Mouse (Mus musculus) gastrocnemius, postnatal 4 days (tissue): ENCODE results near the gene Krt6b. TPM values are rescaled to one million over a fixed set of nuclear protein-coding genes. Genes with fewer than 3 reads are reported as not detected.
"Not testable (repeated sequence)": the region's sequence is repeated elsewhere in the genome, so short reads cannot be mapped to it uniquely, and the experiment has no call there.

ENCODE experiments used
- DNase-seq, 2 experiments: peaks; one replicate each; pipeline ENCODE4 v3.0.0; 2021 to 2022; ENCODE audit warnings: low spot score in 2 of 2, mixed read lengths in 2 of 2
- long read RNA-seq, 2 experiments: library from polyadenylated mRNA; stranded (forward); transcript quantifications; one replicate each; pipeline ENCODE4 v2.0.0; 2021
- total RNA-seq, 2 experiments: library from RNA; stranded (reverse); gene quantifications; 2 replicates each; pipeline ENCODE4 v1.2.3; 2021

The Krt6b gene
- under 1 TPM in 1 of 2 experiments, not detected in 1; 0.13 TPM for total RNA-seq
- long read RNA-seq, experiment 1, partial matches to known transcripts = 0 of 2 reads
- long read RNA-seq, experiment 1, other reads (novel, unspliced or antisense) = 1 of 2 reads
- long read RNA-seq, experiment 2 = 0 reads

- DNase-seq = no peak
Measured at GRCm38 (mm10) chr15:101680187-101680586, at the start of gene Krt6b. Krt6b (minus strand) TSS chr15:101680287.

- no peak for DNase-seq
Measured at GRCm38 (mm10) chr15:101724686-101725085, 44.6 kb upstream of the Krt6b start.

GRCm38 (mm10) chr15:101715831-101716230 lies 35.7 kb upstream of the Krt6b start:
- DNase-seq = no peak

- DNase-seq = no peak
Measured at GRCm38 (mm10) chr15:101714356-101714755, 34.3 kb upstream of the Krt6b start.

- no peak for DNase-seq
Measured at GRCm38 (mm10) chr15:101713731-101714130, 33.6 kb upstream of the Krt6b start.

GRCm38 (mm10) chr15:101712720-101713119 lies 32.6 kb upstream of the Krt6b start, which contains the start of gene Krt5:
Krt5 (minus strand) TSS chr15:101712898.
- no peak for DNase-seq

- no peak for DNase-seq
Measured at GRCm38 (mm10) chr15:101708683-101709082, 28.6 kb upstream of the Krt6b start.

GRCm38 (mm10) chr15:101707454-101707853 lies 27.4 kb upstream of the Krt6b start:
- DNase-seq = no peak

GRCm38 (mm10) chr15:101704066-101704465 lies 24.0 kb upstream of the Krt6b start:
- DNase-seq = no peak

- no peak for DNase-seq
Measured at GRCm38 (mm10) chr15:101702380-101702779, 22.3 kb upstream of the Krt6b start.

- no peak for DNase-seq
Measured at GRCm38 (mm10) chr15:101699866-101700265, 19.8 kb upstream of the Krt6b start.

GRCm38 (mm10) chr15:101699192-101699591 lies 19.1 kb upstream of the Krt6b start:
- no peak for DNase-seq

GRCm38 (mm10) chr15:101697326-101698188 lies 17.5 kb upstream of the Krt6b start:
- no peak for DNase-seq

GRCm38 (mm10) chr15:101694207-101694606 lies 14.1 kb upstream of the Krt6b start, which contains the start of gene Krt6a:
Krt6a (minus strand) TSS chr15:101694307.
- DNase-seq = no peak

- not testable (repeated sequence) for DNase-seq
Measured at GRCm38 (mm10) chr15:101690460-101690859, 10.4 kb upstream of the Krt6b start.

GRCm38 (mm10) chr15:101688161-101688560 lies 8.1 kb upstream of the Krt6b start:
- no peak for DNase-seq

- no peak for DNase-seq
Measured at GRCm38 (mm10) chr15:101675978-101676377, 4.1 kb downstream of the Krt6b start.

- DNase-seq = no peak
Measured at GRCm38 (mm10) chr15:101652736-101653265, 27.3 kb downstream of the Krt6b start.

- DNase-seq = no peak
Measured at GRCm38 (mm10) chr15:101647280-101647679, 32.8 kb downstream of the Krt6b start, which contains the start of gene Gm5478. Gm5478 (minus strand) TSS chr15:101647380.

- DNase-seq = no peak
Measured at GRCm38 (mm10) chr15:101627884-101628283, 52.2 kb downstream of the Krt6b start, which contains the start of gene Gm5414. Gm5414 (minus strand) TSS chr15:101628188.
